In the genomic region with DNA sequence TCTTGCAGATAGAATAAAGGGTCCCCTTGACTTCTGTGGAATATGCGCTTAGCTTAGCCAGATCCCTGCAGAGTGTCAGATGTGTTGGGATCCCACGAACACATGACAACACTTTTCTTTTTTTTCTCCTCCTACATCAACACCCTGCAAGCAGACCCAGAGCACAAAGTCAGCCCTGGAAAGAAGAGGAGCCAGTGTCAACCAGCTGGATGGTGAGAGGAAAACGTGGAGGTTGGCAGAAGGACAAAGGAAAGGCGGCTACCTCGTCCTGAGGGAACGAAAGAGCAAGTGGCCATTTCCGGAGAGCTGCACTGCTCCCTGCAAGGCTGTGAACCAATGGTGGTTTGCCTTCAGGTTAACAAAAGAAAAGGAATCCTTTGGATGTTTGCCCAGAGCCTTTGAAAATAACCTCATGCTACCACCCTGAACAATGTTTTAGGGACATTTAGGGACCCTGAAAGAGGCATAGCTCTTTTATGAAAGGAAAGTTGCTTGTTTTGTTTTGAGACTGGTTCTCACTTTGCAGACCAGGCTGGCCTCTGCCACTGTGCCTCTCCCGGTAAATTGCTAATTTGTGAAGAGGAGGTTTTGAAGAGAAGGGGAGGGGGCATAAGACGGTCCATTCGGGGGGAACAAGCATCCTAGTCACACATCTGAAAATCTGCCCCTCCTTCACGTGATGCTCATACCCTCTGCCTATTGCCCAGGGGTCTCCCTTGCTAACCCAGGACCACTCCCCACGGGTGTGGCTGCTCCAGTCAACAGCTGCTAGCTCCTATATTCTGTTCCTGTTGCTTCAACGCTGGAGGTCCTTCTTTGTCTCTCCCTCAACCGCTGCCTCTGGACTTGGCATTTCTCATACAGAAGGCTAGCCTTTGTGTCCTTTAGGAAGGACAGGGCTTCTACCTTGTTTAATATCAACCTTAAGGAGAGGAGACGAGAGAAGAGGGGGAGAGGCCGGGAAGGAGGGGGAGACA, we compare ENCODE assay signal across 8 mouse cellular contexts. TPM values are rescaled to one million over a fixed set of nuclear protein-coding genes. Genes with fewer than 3 reads are reported as not detected.
DNase-seq lines count a peak whose midpoint lies in the region; ATAC-seq and TF ChIP-seq lines count a peak whose summit lies in the region.

No protein-coding gene starts in this region.

- no peaks in the 10 kb centered on the region for H3K36me3 ChIP-seq in heart, embryonic 10.5 days
- no peaks in the 10 kb centered on the region for H3K36me3 ChIP-seq in kidney, postnatal 0 days (ENCODE audit: insufficient read depth, low read length)
- no peaks in the 10 kb centered on the region for H3K36me3 ChIP-seq in midbrain, embryonic 16.5 days (ENCODE audit: control insufficient read depth, insufficient read depth, low read length)

- no peak for TF ChIP-seq CTCF in left cerebral cortex, adult 2 months (IDR thresholded peaks at IDR 0.05)
- no peak for TF ChIP-seq CTCF in kidney, postnatal 0 days (IDR thresholded peaks at IDR 0.05; ENCODE audit: low read depth)

- intact Hi-C loops in left cerebral cortex, adult 2 months (cut with DNase I) = loop anchor here (1.0 to 10.0 kb wide), 9 partner anchors 67 to 809 kb away; a partner anchor contains a TSS

- 17% methylated on average over 16 of the region's 16 CpGs for WGBS in heart, embryonic 10.5 days
- 18% methylated on average over 16 of the region's 16 CpGs for whole genome bisulfite sequencing in kidney, postnatal 0 days
- WGBS in midbrain, embryonic 16.5 days = 4% methylated on average over 16 of the region's 16 CpGs

- no peaks in the 10 kb centered on the region for H3K9me3 ChIP-seq in heart, embryonic 10.5 days
- H3K9me3 ChIP-seq in kidney, postnatal 0 days (replicated peaks; ENCODE audit: low read length) = no peaks in the 10 kb centered on the region
- no peaks in the 10 kb centered on the region for H3K9me3 ChIP-seq in midbrain, embryonic 16.5 days (replicated peaks; ENCODE audit: control insufficient read depth, low read length, poor library complexity, severe bottlenecking)

- no peak for ATAC-seq in kidney, postnatal 0 days (replicated peaks; ENCODE audit: low FRiP score, low read depth)
- peak; percentile 46 for ATAC-seq in midbrain, embryonic 16.5 days
- no peak for ATAC-seq in activated CD4-positive, CD25-positive, alpha-beta regulatory T cell, adult 4 months

- no peaks in the 10 kb centered on the region for H3K27me3 ChIP-seq in heart, embryonic 10.5 days (ENCODE audit: insufficient read depth, poor library complexity, severe bottlenecking)
- no peaks in the 10 kb centered on the region for H3K27me3 ChIP-seq in kidney, postnatal 0 days (ENCODE audit: insufficient read depth, low read length)
- H3K27me3 ChIP-seq in midbrain, embryonic 16.5 days (ENCODE audit: control insufficient read depth, insufficient read depth, low read depth, low read length) = no peaks in the 10 kb centered on the region

- H3K4me2 ChIP-seq in kidney, postnatal 0 days (ENCODE audit: low read length) = peak overlapping the region; percentile 71
- peak overlapping the region; percentile 73 for H3K4me2 ChIP-seq in midbrain, embryonic 16.5 days (ENCODE audit: low read length)

- H3K4me3 ChIP-seq in left cerebral cortex, adult 2 months = peak overlapping the region; percentile 14
- H3K4me3 ChIP-seq in heart, embryonic 10.5 days = peak overlapping the region; percentile 63
- no peak overlapping the region for H3K4me3 ChIP-seq in kidney, postnatal 0 days (replicated peaks; ENCODE audit: low read depth, low read length)
- no peak overlapping the region; the same call in 1 of the 2 replicates for H3K4me3 ChIP-seq in midbrain, embryonic 16.5 days (ENCODE audit: low read depth, low read length)

- peak overlapping the region; percentile 23; the same call in 1 of the 2 replicates for H3K9ac ChIP-seq in kidney, postnatal 0 days (ENCODE audit: low read depth, low read length)
- H3K9ac ChIP-seq in midbrain, embryonic 16.5 days (ENCODE audit: low read depth, low read length) = peak overlapping the region; percentile 69

- H3K4me1 ChIP-seq in heart, embryonic 10.5 days = peaks cover 51% of the 10 kb centered on the region
- H3K4me1 ChIP-seq in kidney, postnatal 0 days (replicated peaks; ENCODE audit: insufficient read depth, low read length) = 0 out of 2 replicates have a peak, but pooled peaks cover 6% of the 10 kb centered on the region
- H3K4me1 ChIP-seq in midbrain, embryonic 16.5 days (ENCODE audit: control insufficient read depth, insufficient read depth, low read length) = peaks cover 34% of the 10 kb centered on the region

- peak in 1 of 2 experiments; percentile 43 for DNase-seq in left cerebral cortex, adult 2 months (ENCODE audit: extremely low spot score in 1 of 2, low spot score in 2 of 2)
- DNase-seq in left cerebral cortex, adult 18-20 months (ENCODE audit: low spot score in 2 of 2) = no peak
- DNase-seq in cerebellum, postnatal 10 days = peak; percentile 78 to 80
- DNase-seq in heart, embryonic 10.5 days (ENCODE audit: low spot score) = no peak
- peak; percentile 25 for DNase-seq in kidney, postnatal 0 days (ENCODE audit: low spot score)
- no peak for DNase-seq in thymus, postnatal 0 days (ENCODE audit: low spot score)

- H3K27ac ChIP-seq in left cerebral cortex, adult 2 months = peak overlapping the region; percentile 95
- H3K27ac ChIP-seq in heart, embryonic 10.5 days = peak overlapping the region; percentile 95
- peak overlapping the region; percentile 5; the same call in 1 of the 2 replicates for H3K27ac ChIP-seq in kidney, postnatal 0 days
- H3K27ac ChIP-seq in midbrain, embryonic 16.5 days (ENCODE audit: low read length) = peak overlapping the region; percentile 88

RNA-seq across cellular contexts. Expression of a gene that starts 29.2 kb away (rescaled TPM):
- 10 to 100 TPM; 68.5 to 69.7 TPM for total RNA-seq in left cerebral cortex, adult 2 months (2021)
- 10 to 100 TPM; 76.5 to 80.3 TPM for total RNA-seq in left cerebral cortex, adult 18-20 months (2021)
- polyA plus RNA-seq in heart, embryonic 10.5 days (2016; fragmentation: Nextera tagmentation; extraction: Ambion mirVana) = 61.3 and 67.0 TPM in 2 replicates
- 142 and 159 TPM in 2 replicates for polyA plus RNA-seq in kidney, postnatal 0 days (2015; fragmentation: Nextera tagmentation; extraction: Ambion mirVana)
- 49.1 and 51.7 TPM in 2 replicates for polyA plus RNA-seq in midbrain, embryonic 16.5 days (2015; fragmentation: Nextera tagmentation; extraction: Ambion mirVana)
- 10 to 100 TPM; 47.3 to 60.5 TPM for polyA plus RNA-seq in activated CD4-positive, CD25-positive, alpha-beta regulatory T cell, adult 4 months (2017; shearing (Covaris generic))
- polyA plus RNA-seq in thymus, postnatal 0 days (2015; fragmentation: Nextera tagmentation; extraction: Ambion mirVana) = 93.4 and 93.7 TPM in 2 replicates

Comparison
In these comparisons a context has a peak if more than half of its experiments do, and no peak if none do; other contexts are left out.
1. DNase-seq: peak in cerebellum, postnatal 10 days (2 of 2) and kidney, postnatal 0 days (single experiment); none in left cerebral cortex, adult 18-20 months (0 of 2), heart, embryonic 10.5 days (single experiment) and thymus, postnatal 0 days (single experiment).
2. H3K27ac ChIP-seq: peak in every context shown above with its lines; median percentile 95 in left cerebral cortex, adult 2 months; 95 in heart, embryonic 10.5 days; 88 in midbrain, embryonic 16.5 days; 5 in kidney, postnatal 0 days.
3. H3K4me3 ChIP-seq: peak in left cerebral cortex, adult 2 months (single experiment) and heart, embryonic 10.5 days (single experiment); none in kidney, postnatal 0 days (single experiment) and midbrain, embryonic 16.5 days (single experiment).